Mouse (Mus musculus): Measurements from ENCODE around the gene Med13l. TPM values are rescaled to one million over a fixed set of nuclear protein-coding genes. Genes with fewer than 3 reads are reported as not detected.

The Med13l gene
- polyA plus RNA-seq, 1 experiment from 2014 or later = 23.9 TPM

- Histone ChIP-seq H3K27ac (replicated peaks) (peak overlapping the region; percentile 43; the same call in 1 of the 2 replicates), H3K36me3 (no peaks in the 10 kb centered on the region), H3K27me3 (no peaks in the 10 kb centered on the region), H3K4me1 (peaks cover 32% of the 10 kb centered on the region), H3K9ac (replicated peaks) (no peak overlapping the region), H3K4me3 (no peak overlapping the region), H3K4me2 (replicated peaks) (no peak overlapping the region), H3K9me3 (no peaks in the 10 kb centered on the region)
- peak; percentile 74; the same call in 1 of the 2 replicates for ATAC-seq (replicated peaks)
- 26% methylated on average over 2 of the region's 2 CpGs for WGBS
Measured at GRCm38 (mm10) chr5:118655025-118655424, 94.5 kb downstream of the Med13l start.

- no peak overlapping the region for H3K27ac ChIP-seq (replicated peaks)
- H3K9me3 ChIP-seq = no peaks in the 10 kb centered on the region
- H3K36me3 ChIP-seq = no peaks in the 10 kb centered on the region
- no peak overlapping the region for H3K4me2 ChIP-seq (replicated peaks)
- ATAC-seq (replicated peaks) = no peak; the same call in 1 of the 2 replicates
- H3K4me3 ChIP-seq = no peak overlapping the region
- 46% methylated on average over 7 of the region's 7 CpGs for WGBS
- H3K27me3 ChIP-seq = no peaks in the 10 kb centered on the region
- no peak overlapping the region for H3K9ac ChIP-seq (replicated peaks)
- peaks cover 30% of the 10 kb centered on the region for H3K4me1 ChIP-seq
Measured at GRCm38 (mm10) chr5:118655428-118655827, 94.9 kb downstream of the Med13l start.

- Histone ChIP-seq H3K9me3 (no peaks in the 10 kb centered on the region), H3K4me1 (peaks cover 30% of the 10 kb centered on the region), H3K27ac (replicated peaks) (no peak overlapping the region), H3K4me2 (replicated peaks) (no peak overlapping the region), H3K4me3 (no peak overlapping the region), H3K36me3 (no peaks in the 10 kb centered on the region), H3K9ac (replicated peaks) (no peak overlapping the region), H3K27me3 (no peaks in the 10 kb centered on the region)
- ATAC-seq (replicated peaks) = no peak
- WGBS = 85% methylated on average over 6 of the region's 6 CpGs
Measured at GRCm38 (mm10) chr5:118655966-118656365, 95.5 kb downstream of the Med13l start.

GRCm38 (mm10) chr5:118658256-118658837 lies 97.9 kb downstream of the Med13l start:
- H3K27ac ChIP-seq (replicated peaks) = no peak overlapping the region
- WGBS = 87% methylated on average over 7 of the region's 7 CpGs
- H3K4me3 ChIP-seq = no peak overlapping the region
- H3K9me3 ChIP-seq = no peaks in the 10 kb centered on the region
- ATAC-seq (replicated peaks) = no peak
- H3K36me3 ChIP-seq = no peaks in the 10 kb centered on the region
- H3K4me1 ChIP-seq = peaks cover 30% of the 10 kb centered on the region
- no peak overlapping the region for H3K9ac ChIP-seq (replicated peaks)
- H3K27me3 ChIP-seq = no peaks in the 10 kb centered on the region
- H3K4me2 ChIP-seq (replicated peaks) = no peak overlapping the region

GRCm38 (mm10) chr5:118659713-118660112 lies 99.2 kb downstream of the Med13l start:
- Histone ChIP-seq H3K4me1 (peaks cover 26% of the 10 kb centered on the region), H3K4me3 (no peak overlapping the region), H3K9me3 (no peaks in the 10 kb centered on the region), H3K9ac (replicated peaks) (no peak overlapping the region), H3K27me3 (no peaks in the 10 kb centered on the region), H3K4me2 (replicated peaks) (no peak overlapping the region), H3K27ac (replicated peaks) (no peak overlapping the region), H3K36me3 (no peaks in the 10 kb centered on the region)
- WGBS = 78% methylated on average over 2 of the region's 2 CpGs
- no peak for ATAC-seq (replicated peaks)

- no peak overlapping the region for H3K27ac ChIP-seq (replicated peaks)
- no peaks in the 10 kb centered on the region for H3K36me3 ChIP-seq
- no peaks in the 10 kb centered on the region for H3K9me3 ChIP-seq
- H3K4me1 ChIP-seq = peaks cover 28% of the 10 kb centered on the region
- H3K4me3 ChIP-seq = no peak overlapping the region
- H3K27me3 ChIP-seq = no peaks in the 10 kb centered on the region
- WGBS = 75% methylated on average over 5 of the region's 5 CpGs
- no peak overlapping the region for H3K9ac ChIP-seq (replicated peaks)
- H3K4me2 ChIP-seq (replicated peaks) = no peak overlapping the region
- ATAC-seq (replicated peaks) = no peak
Measured at GRCm38 (mm10) chr5:118661751-118662150, 101.3 kb downstream of the Med13l start.

GRCm38 (mm10) chr5:118663999-118664398 lies 103.5 kb downstream of the Med13l start:
- 77% methylated on average over 6 of the region's 6 CpGs for WGBS
- no peak for ATAC-seq (replicated peaks)
- H3K9me3 ChIP-seq = no peaks in the 10 kb centered on the region
- H3K4me3 ChIP-seq = no peak overlapping the region
- no peaks in the 10 kb centered on the region for H3K36me3 ChIP-seq
- no peaks in the 10 kb centered on the region for H3K27me3 ChIP-seq
- H3K27ac ChIP-seq (replicated peaks) = no peak overlapping the region
- peaks cover 46% of the 10 kb centered on the region for H3K4me1 ChIP-seq
- no peak overlapping the region for H3K9ac ChIP-seq (replicated peaks)
- H3K4me2 ChIP-seq (replicated peaks) = no peak overlapping the region

- Histone ChIP-seq H3K4me2 (replicated peaks) (no peak overlapping the region), H3K4me1 (peaks cover 52% of the 10 kb centered on the region), H3K27me3 (no peaks in the 10 kb centered on the region), H3K27ac (replicated peaks) (no peak overlapping the region), H3K36me3 (no peaks in the 10 kb centered on the region), H3K4me3 (no peak overlapping the region), H3K9me3 (no peaks in the 10 kb centered on the region), H3K9ac (replicated peaks) (no peak overlapping the region)
- ATAC-seq (replicated peaks) = no peak
- 84% methylated on average over 8 of the region's 8 CpGs for WGBS
Measured at GRCm38 (mm10) chr5:118665023-118665422, 104.5 kb downstream of the Med13l start.

GRCm38 (mm10) chr5:118666437-118667207 lies 106.1 kb downstream of the Med13l start:
- peak overlapping the region; percentile 44 for H3K4me2 ChIP-seq (replicated peaks)
- H3K27me3 ChIP-seq = no peaks in the 10 kb centered on the region
- H3K36me3 ChIP-seq = no peaks in the 10 kb centered on the region
- H3K27ac ChIP-seq (replicated peaks) = peak overlapping the region; percentile 82
- peak overlapping the region; percentile 22 for H3K4me3 ChIP-seq
- peak overlapping the region; percentile 44 for H3K9ac ChIP-seq (replicated peaks)
- 8% methylated on average over 25 of the region's 25 CpGs for WGBS
- no peaks in the 10 kb centered on the region for H3K9me3 ChIP-seq
- H3K4me1 ChIP-seq = peaks cover 48% of the 10 kb centered on the region
- peak; percentile 86 for ATAC-seq (replicated peaks)

- Histone ChIP-seq H3K9me3 (no peaks in the 10 kb centered on the region), H3K36me3 (no peaks in the 10 kb centered on the region), H3K9ac (replicated peaks) (no peak overlapping the region), H3K27ac (replicated peaks) (peak overlapping the region; percentile 82), H3K4me3 (no peak overlapping the region), H3K4me1 (peaks cover 49% of the 10 kb centered on the region), H3K4me2 (replicated peaks) (no peak overlapping the region), H3K27me3 (no peaks in the 10 kb centered on the region)
- WGBS = 27% methylated on average over 7 of the region's 7 CpGs
- ATAC-seq (replicated peaks) = no peak
Measured at GRCm38 (mm10) chr5:118667863-118668262, 107.4 kb downstream of the Med13l start.

- no peaks in the 10 kb centered on the region for H3K36me3 ChIP-seq
- H3K9me3 ChIP-seq = no peaks in the 10 kb centered on the region
- H3K4me1 ChIP-seq = peaks cover 58% of the 10 kb centered on the region
- no peak overlapping the region for H3K4me3 ChIP-seq
- no peaks in the 10 kb centered on the region for H3K27me3 ChIP-seq
- H3K27ac ChIP-seq (replicated peaks) = no peak overlapping the region
- no peak overlapping the region for H3K9ac ChIP-seq (replicated peaks)
- no peak overlapping the region for H3K4me2 ChIP-seq (replicated peaks)
- WGBS = 29% methylated on average over 2 of the region's 2 CpGs
- no peak for ATAC-seq (replicated peaks)
Measured at GRCm38 (mm10) chr5:118668931-118669330, 108.5 kb downstream of the Med13l start.

- H3K27ac ChIP-seq (replicated peaks) = no peak overlapping the region
- H3K36me3 ChIP-seq = no peaks in the 10 kb centered on the region
Measured at GRCm38 (mm10) chr5:118672111-118672510, 111.6 kb downstream of the Med13l start.

More at GRCm38 (mm10) chr5:118672111-118672510, 111.6 kb downstream of the Med13l start:
- Histone ChIP-seq H3K9ac (replicated peaks) (no peak overlapping the region), H3K4me3 (no peak overlapping the region), H3K9me3 (no peaks in the 10 kb centered on the region), H3K4me1 (peaks cover 61% of the 10 kb centered on the region), H3K4me2 (replicated peaks) (no peak overlapping the region), H3K27me3 (no peaks in the 10 kb centered on the region)
- ATAC-seq (replicated peaks) = no peak
